Mouse (Mus musculus): Measurements from ENCODE around the gene Sept1. TPM values are rescaled to one million over a fixed set of nuclear protein-coding genes. Genes with fewer than 3 reads are reported as not detected.

Gene Sept1
- polyA plus RNA-seq, 1 experiment from 2014 or later: 12.9 TPM

DNA sequence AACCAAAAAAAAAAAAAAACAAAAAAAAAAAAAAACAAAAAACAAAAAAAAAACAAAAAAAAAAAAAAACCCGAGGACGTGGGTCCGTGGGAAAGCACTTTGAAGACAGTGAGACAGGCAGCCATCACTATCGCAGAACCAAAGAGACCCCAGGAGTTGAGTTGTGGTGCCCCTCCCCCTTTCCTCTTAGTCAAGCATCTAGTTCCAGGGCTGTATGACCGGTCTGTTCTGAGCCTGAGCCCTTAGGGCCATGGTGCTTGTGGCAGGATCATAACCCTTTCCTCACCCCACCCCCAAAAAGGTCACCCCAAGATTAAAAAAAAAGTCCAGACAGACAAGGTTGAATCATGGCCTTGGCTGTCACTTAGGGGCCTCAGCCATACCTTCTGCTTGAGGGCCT lies 16.6 kb downstream of the Sept1 start:
- Histone ChIP-seq H3K9ac (ENCODE audit: low read length) (no peak overlapping the region), H3K4me2 (ENCODE audit: low read length) (no peak overlapping the region), H3K27me3 (replicated peaks; ENCODE audit: control insufficient read depth, insufficient read depth, low read length) (no peaks in the 10 kb centered on the region), H3K4me1 (replicated peaks; ENCODE audit: control insufficient read depth, insufficient read depth, low read length) (no peaks in the 10 kb centered on the region; the same call in 1 of the 2 replicates), H3K36me3 (ENCODE audit: control insufficient read depth, insufficient read depth, low read length) (no peaks in the 10 kb centered on the region), H3K27ac (ENCODE audit: low read depth) (no peak overlapping the region), H3K4me3 (ENCODE audit: low read depth, low read length) (no peak overlapping the region), H3K9me3 (ENCODE audit: control insufficient read depth, low read length) (no peaks in the 10 kb centered on the region)
- 93% methylated on average over 4 of the region's 5 CpGs for WGBS
- no peak for DNase-seq (ENCODE audit: low spot score)
- no peak for ATAC-seq (replicated peaks; ENCODE audit: low FRiP score, low TSS enrichment, low read depth)

DNA sequence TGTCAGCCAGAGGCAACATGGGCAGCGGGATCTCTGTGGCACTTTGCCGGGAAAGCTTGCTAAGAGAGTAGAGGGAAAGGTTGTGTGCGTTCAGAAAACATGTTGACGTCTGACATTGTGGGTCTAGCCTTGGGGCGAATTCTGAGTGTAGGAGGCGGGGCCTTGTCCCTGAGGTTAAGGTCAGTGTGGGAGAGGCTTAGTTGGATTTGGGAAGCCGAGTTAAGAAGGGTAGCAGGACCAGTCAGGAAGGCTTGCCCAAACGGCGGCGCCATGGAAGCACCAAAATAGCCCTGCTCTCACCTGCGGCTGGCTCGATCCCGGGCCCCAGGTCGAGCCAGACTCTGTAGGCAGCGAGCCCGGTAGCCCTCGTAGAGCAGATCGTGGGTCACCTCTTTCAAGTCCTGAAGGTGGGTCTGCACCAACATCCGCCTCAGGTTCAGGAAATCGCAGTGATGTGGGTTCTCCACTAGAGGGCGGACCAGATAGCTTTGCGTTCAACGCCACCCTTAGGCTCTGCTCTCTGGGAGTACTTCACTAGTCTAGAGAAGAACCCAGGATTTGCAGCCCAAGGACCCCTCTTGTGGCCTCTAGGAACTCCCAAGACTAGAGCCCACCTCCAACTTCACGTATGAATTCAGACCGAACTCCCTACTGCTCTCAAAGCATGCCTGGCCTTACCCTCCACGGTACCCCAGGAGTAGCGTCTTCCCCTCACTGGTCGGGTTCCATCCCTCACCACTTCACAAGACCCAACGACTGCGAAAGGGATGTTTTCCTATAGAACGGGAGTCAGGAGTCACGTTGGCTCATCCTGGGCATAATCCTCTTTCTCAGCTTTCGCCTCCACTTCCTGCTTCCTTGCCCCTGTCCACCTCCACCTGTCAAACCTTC lies 17.7 kb downstream of the Sept1 start:
- no peaks in the 10 kb centered on the region; the same call in 1 of the 2 replicates for H3K4me1 ChIP-seq (replicated peaks; ENCODE audit: control insufficient read depth, insufficient read depth, low read length)
- peak; percentile 37 for ATAC-seq (replicated peaks; ENCODE audit: low FRiP score, low TSS enrichment, low read depth)
- peak overlapping the region; percentile 47 for H3K4me2 ChIP-seq (ENCODE audit: low read length)
- 22% methylated on average over 33 of the region's 33 CpGs for WGBS
- no peak overlapping the region for H3K27ac ChIP-seq (ENCODE audit: low read depth)
- H3K9me3 ChIP-seq (ENCODE audit: control insufficient read depth, low read length): no peaks in the 10 kb centered on the region
- H3K36me3 ChIP-seq (ENCODE audit: control insufficient read depth, insufficient read depth, low read length): no peaks in the 10 kb centered on the region
- no peaks in the 10 kb centered on the region for H3K27me3 ChIP-seq (replicated peaks; ENCODE audit: control insufficient read depth, insufficient read depth, low read length)
- H3K4me3 ChIP-seq (ENCODE audit: low read depth, low read length): peak overlapping the region; percentile 11
- peak overlapping the region; percentile 2; the same call in 1 of the 2 replicates for H3K9ac ChIP-seq (ENCODE audit: low read length)
- DNase-seq (ENCODE audit: low spot score): peak; percentile 81

DNA sequence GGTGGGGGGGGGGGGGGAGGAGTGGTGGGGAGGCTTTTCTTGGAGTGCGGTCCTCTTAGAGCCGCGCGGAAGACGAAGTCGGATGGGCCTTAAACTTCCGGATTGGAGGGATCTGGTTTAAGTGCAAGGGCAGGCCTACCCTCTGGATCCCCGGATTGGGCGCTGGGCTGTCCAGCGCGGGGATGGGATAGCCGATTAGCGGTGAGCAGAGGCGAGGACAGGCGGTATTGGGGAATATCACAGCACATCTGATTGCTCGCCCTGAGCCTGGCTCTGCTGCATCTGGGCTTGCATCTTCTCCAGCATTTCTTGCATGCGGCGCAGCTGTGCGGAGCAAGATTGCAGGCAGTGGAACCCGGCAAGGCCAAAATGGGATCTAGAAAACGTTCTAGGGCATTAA lies 18.4 kb downstream of the Sept1 start:
- 30% methylated on average over 21 of the region's 21 CpGs for WGBS
- Histone ChIP-seq H3K4me2 (ENCODE audit: low read length) (peak overlapping the region; percentile 47), H3K36me3 (ENCODE audit: control insufficient read depth, insufficient read depth, low read length) (no peaks in the 10 kb centered on the region), H3K27me3 (replicated peaks; ENCODE audit: control insufficient read depth, insufficient read depth, low read length) (no peaks in the 10 kb centered on the region), H3K4me3 (ENCODE audit: low read depth, low read length) (peak overlapping the region; percentile 11), H3K4me1 (replicated peaks; ENCODE audit: control insufficient read depth, insufficient read depth, low read length) (peaks cover 2% of the 10 kb centered on the region), H3K9me3 (ENCODE audit: control insufficient read depth, low read length) (no peaks in the 10 kb centered on the region), H3K27ac (ENCODE audit: low read depth) (no peak overlapping the region), H3K9ac (ENCODE audit: low read length) (peak overlapping the region; percentile 2; the same call in 1 of the 2 replicates)
- no peak for DNase-seq (ENCODE audit: low spot score)
- no peak for ATAC-seq (replicated peaks; ENCODE audit: low FRiP score, low TSS enrichment, low read depth)

DNA sequence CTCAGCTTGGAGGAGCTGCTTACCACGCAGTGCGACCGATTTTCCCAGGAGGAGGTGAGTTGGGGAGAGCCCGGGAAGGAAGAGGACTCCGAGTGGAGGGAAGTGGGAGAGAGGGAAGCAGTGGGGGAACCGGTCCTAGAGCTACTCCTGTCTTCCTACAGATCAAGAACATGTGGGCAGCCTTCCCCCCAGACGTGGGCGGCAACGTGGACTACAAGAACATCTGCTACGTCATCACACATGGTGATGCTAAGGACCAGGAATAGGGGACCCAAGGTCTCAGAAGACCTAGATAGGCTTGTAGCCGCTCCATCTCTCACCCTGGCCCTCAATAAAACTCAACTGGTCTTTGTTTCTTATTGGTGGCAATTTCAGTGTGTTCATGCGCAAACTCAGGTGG lies 19.0 kb downstream of the Sept1 start:
- Histone ChIP-seq H3K9ac (ENCODE audit: low read length) (no peak overlapping the region), H3K36me3 (ENCODE audit: control insufficient read depth, insufficient read depth, low read length) (no peaks in the 10 kb centered on the region), H3K4me2 (ENCODE audit: low read length) (peak overlapping the region; percentile 47; the same call in 1 of the 2 replicates), H3K4me1 (replicated peaks; ENCODE audit: control insufficient read depth, insufficient read depth, low read length) (peaks cover 5% of the 10 kb centered on the region), H3K27me3 (replicated peaks; ENCODE audit: control insufficient read depth, insufficient read depth, low read length) (no peaks in the 10 kb centered on the region), H3K27ac (ENCODE audit: low read depth) (no peak overlapping the region), H3K4me3 (ENCODE audit: low read depth, low read length) (no peak overlapping the region), H3K9me3 (ENCODE audit: control insufficient read depth, low read length) (no peaks in the 10 kb centered on the region)
- ATAC-seq (replicated peaks; ENCODE audit: low FRiP score, low TSS enrichment, low read depth) (no peak), DNase-seq (ENCODE audit: low spot score) (no peak)
- 50% methylated on average over 12 of the region's 12 CpGs for WGBS

DNA sequence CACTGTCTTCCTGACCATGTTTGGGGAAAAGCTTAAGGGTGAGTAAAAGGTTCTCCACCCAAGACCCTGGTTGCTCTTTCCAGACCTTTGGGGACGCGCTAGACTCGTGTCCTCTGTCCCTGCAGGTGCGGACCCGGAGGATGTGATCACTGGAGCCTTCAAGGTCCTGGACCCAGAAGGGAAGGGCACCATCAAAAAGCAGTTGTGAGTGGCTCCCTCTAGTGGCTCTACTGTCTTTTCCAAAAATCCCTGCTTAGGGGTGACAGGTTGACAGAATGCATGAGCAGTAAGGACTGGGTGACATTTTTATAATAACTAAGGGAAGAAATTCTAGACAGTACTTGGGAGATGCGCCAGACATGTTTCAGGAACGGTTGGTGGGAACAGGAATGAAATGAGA lies 19.4 kb downstream of the Sept1 start:
- Histone ChIP-seq H3K4me2 (ENCODE audit: low read length) (no peak overlapping the region), H3K4me1 (replicated peaks; ENCODE audit: control insufficient read depth, insufficient read depth, low read length) (peaks cover 5% of the 10 kb centered on the region), H3K9ac (ENCODE audit: low read length) (no peak overlapping the region), H3K27me3 (replicated peaks; ENCODE audit: control insufficient read depth, insufficient read depth, low read length) (no peaks in the 10 kb centered on the region), H3K36me3 (ENCODE audit: control insufficient read depth, insufficient read depth, low read length) (no peaks in the 10 kb centered on the region), H3K4me3 (ENCODE audit: low read depth, low read length) (no peak overlapping the region), H3K9me3 (ENCODE audit: control insufficient read depth, low read length) (no peaks in the 10 kb centered on the region), H3K27ac (ENCODE audit: low read depth) (no peak overlapping the region)
- WGBS: 47% methylated on average over 7 of the region's 7 CpGs
- ATAC-seq (replicated peaks; ENCODE audit: low FRiP score, low TSS enrichment, low read depth) (no peak), DNase-seq (ENCODE audit: low spot score) (no peak)

DNA sequence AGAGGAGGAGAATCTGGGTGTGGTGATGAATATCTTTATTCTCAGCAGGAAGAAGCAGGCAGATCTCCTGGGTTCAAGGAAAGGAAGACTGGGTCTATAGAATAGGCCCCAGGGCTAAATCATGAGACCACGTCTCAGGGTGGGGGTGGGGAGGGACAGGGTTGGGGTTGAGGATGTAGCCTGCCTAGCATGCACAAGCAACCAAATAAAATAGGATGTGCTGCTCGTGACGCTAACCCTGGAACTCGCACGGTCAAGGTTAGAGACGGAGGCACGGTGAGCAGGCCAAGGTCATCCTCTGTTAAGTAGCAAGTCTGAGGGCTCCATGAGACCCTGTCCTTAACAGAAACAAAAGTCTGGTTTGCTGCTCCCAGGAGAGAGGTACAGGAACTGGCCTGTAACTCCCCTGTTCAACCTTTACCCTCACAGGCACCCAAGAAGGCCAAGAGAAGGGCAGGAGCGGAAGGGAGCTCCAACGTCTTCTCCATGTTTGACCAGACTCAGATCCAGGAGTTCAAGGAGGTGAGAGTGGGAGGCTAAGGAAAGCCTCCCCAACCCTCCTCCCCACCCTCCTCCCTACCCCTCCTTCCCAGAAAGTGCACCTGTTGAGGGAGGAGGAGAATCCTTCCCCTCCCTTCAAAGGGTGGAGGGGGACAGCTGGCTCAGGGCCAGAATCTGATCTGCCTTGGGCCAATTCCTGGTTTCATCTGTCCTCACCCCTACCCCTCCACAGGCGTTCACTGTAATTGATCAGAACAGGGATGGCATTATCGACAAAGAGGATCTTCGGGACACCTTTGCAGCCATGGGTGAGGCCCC lies 20.3 kb downstream of the Sept1 start:
- WGBS: 90% methylated on average over 12 of the region's 12 CpGs
- H3K9ac ChIP-seq (ENCODE audit: low read length): no peak overlapping the region
- H3K4me1 ChIP-seq (replicated peaks; ENCODE audit: control insufficient read depth, insufficient read depth, low read length): peaks cover 5% of the 10 kb centered on the region
- H3K4me2 ChIP-seq (ENCODE audit: low read length): no peak overlapping the region
- no peaks in the 10 kb centered on the region for H3K27me3 ChIP-seq (replicated peaks; ENCODE audit: control insufficient read depth, insufficient read depth, low read length)
- ATAC-seq (replicated peaks; ENCODE audit: low FRiP score, low TSS enrichment, low read depth) (no peak), DNase-seq (ENCODE audit: low spot score) (no peak)
- no peaks in the 10 kb centered on the region for H3K9me3 ChIP-seq (ENCODE audit: control insufficient read depth, low read length)
- no peak overlapping the region for H3K27ac ChIP-seq (ENCODE audit: low read depth)
- no peak overlapping the region for H3K4me3 ChIP-seq (ENCODE audit: low read depth, low read length)
- no peaks in the 10 kb centered on the region for H3K36me3 ChIP-seq (ENCODE audit: control insufficient read depth, insufficient read depth, low read length)

DNA sequence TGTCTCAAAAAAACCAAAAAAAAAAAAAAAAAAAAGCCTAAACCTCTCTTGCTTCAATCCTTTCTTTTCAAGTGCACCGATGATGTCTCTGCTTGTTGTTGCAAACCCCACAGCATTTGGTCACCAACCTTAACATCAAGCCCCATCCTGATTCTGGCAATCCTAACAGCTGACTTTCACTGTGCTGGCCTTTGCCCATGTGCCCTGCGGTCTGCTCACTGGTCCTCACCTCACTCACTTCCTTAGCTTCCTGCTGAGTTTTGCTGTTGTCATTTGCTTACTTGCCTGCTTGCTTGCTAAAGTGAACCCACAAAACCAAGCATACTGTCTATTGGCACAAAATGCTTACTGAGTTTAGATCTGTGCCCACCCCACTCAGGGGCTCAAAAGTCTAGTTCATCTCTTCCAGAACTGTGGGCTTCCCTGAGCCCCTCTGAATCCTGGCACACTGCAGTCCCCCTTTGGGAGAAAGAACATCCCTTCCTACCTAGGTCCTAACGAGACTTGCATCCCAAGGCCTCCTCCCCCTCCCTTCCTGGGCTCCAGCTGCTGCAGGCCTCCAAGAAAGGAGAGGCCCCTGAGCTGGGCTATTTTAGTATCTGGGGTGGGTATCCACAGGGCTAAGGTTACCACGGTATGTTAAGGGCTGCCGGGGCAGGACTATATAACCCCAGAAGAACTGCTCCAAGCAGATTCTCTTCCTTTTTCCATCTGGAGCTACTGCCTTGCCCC lies 21.8 kb downstream of the Sept1 start:
- DNase-seq (ENCODE audit: low spot score) (no peak), ATAC-seq (replicated peaks; ENCODE audit: low FRiP score, low TSS enrichment, low read depth) (no peak)
- H3K27ac ChIP-seq (ENCODE audit: low read depth): no peak overlapping the region
- H3K9ac ChIP-seq (ENCODE audit: low read length): no peak overlapping the region
- no peak overlapping the region for H3K4me2 ChIP-seq (ENCODE audit: low read length)
- H3K27me3 ChIP-seq (replicated peaks; ENCODE audit: control insufficient read depth, insufficient read depth, low read length): no peaks in the 10 kb centered on the region
- 70% methylated on average over 5 of the region's 5 CpGs for WGBS
- H3K9me3 ChIP-seq (ENCODE audit: control insufficient read depth, low read length): no peaks in the 10 kb centered on the region
- H3K4me3 ChIP-seq (ENCODE audit: low read depth, low read length): no peak overlapping the region
- H3K4me1 ChIP-seq (replicated peaks; ENCODE audit: control insufficient read depth, insufficient read depth, low read length): peaks cover 14% of the 10 kb centered on the region
- H3K36me3 ChIP-seq (ENCODE audit: control insufficient read depth, insufficient read depth, low read length): no peaks in the 10 kb centered on the region

DNA sequence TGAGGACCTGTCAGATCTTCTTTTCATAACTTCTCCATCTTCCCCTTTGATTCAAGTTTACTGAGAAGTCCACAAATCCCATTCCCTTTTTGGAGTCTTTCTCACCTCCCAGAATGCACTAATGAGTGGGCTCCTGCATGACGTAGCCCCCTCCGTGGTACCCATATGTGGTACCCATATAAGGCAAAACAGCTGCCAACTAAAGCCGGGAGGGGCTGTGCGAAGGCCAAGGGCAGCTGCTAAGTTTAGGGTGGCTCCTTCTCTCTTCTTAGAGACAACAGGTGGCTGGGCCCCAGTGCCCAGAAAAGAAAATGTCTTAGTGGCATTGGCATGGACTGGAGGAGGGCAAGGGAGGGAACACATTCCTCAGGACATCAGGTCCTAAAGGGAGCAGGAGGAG lies 22.7 kb downstream of the Sept1 start:
- WGBS: 86% methylated on average over 4 of the region's 4 CpGs
- H3K4me1 ChIP-seq (replicated peaks; ENCODE audit: control insufficient read depth, insufficient read depth, low read length): peaks cover 16% of the 10 kb centered on the region
- H3K4me3 ChIP-seq (ENCODE audit: low read depth, low read length): no peak overlapping the region
- H3K4me2 ChIP-seq (ENCODE audit: low read length): no peak overlapping the region
- no peaks in the 10 kb centered on the region for H3K27me3 ChIP-seq (replicated peaks; ENCODE audit: control insufficient read depth, insufficient read depth, low read length)
- no peaks in the 10 kb centered on the region for H3K9me3 ChIP-seq (ENCODE audit: control insufficient read depth, low read length)
- no peak for DNase-seq (ENCODE audit: low spot score)
- no peak overlapping the region for H3K27ac ChIP-seq (ENCODE audit: low read depth)
- 0 out of 2 replicates have a peak, but pooled peaks cover 3% of the 10 kb centered on the region for H3K36me3 ChIP-seq (ENCODE audit: control insufficient read depth, insufficient read depth, low read length)
- H3K9ac ChIP-seq (ENCODE audit: low read length): no peak overlapping the region
- no peak for ATAC-seq (replicated peaks; ENCODE audit: low FRiP score, low TSS enrichment, low read depth)
